In genomic region chr2:151542323-151543062, GRCm38 (mm10) we compare ENCODE assay signal across 8 mouse cellular contexts. TPM values are rescaled to one million over a fixed set of nuclear protein-coding genes. Genes with fewer than 3 reads are reported as not detected.
DNase-seq lines count a peak whose midpoint lies in the region; ATAC-seq lines count a peak whose summit lies in the region.

Gene Fkbp1a, plus strand, starts transcription at chr2:151542483.

- no peaks in the 10 kb centered on the region for H3K27me3 ChIP-seq in hindbrain, embryonic 14.5 days (ENCODE audit: control insufficient read depth, insufficient read depth, low read length)

- peaks cover 34% of the 10 kb centered on the region for H3K4me1 ChIP-seq in hindbrain, embryonic 14.5 days (replicated peaks; ENCODE audit: control insufficient read depth, insufficient read depth, low read length)

- DNase-seq in Muller cell, postnatal 12 days (ENCODE audit: inconsistent ontology term): peak; percentile 98
- peak; percentile 97 for DNase-seq in cerebellum, adult 9-10 months
- DNase-seq in frontal cortex, postnatal 25 days (ENCODE audit: low spot score in 2 of 2): peak; percentile 87 to 94
- peak; percentile 97 for DNase-seq in hindbrain, embryonic 14.5 days (ENCODE audit: low spot score)
- DNase-seq in layer of hippocampus, postnatal 36 days: peak; percentile 96
- peak; percentile 98 for DNase-seq in lung, postnatal 36 days
- peak; percentile 97 for DNase-seq in retina, postnatal 1 day
- peak; percentile 94 to 95 for DNase-seq in urinary bladder, adult 18-20 months (ENCODE audit: low spot score in 2 of 2)

- peak within 1 kb of the TSS; percentile 61 for H3K4me2 ChIP-seq in hindbrain, embryonic 14.5 days (replicated peaks)

- H3K27ac ChIP-seq in hindbrain, embryonic 14.5 days: peak within 1 kb of the TSS; percentile 84

- peaks cover 32% of the 10 kb centered on the region for H3K36me3 ChIP-seq in hindbrain, embryonic 14.5 days (replicated peaks; ENCODE audit: control insufficient read depth, insufficient read depth)

- peak within 1 kb of the TSS; percentile 93 for H3K9ac ChIP-seq in hindbrain, embryonic 14.5 days

- WGBS in hindbrain, embryonic 14.5 days: under 1% methylated on average over 76 of the region's 93 CpGs

- peak; percentile 96 for ATAC-seq in hindbrain, embryonic 14.5 days (ENCODE audit: low FRiP score)

- H3K9me3 ChIP-seq in hindbrain, embryonic 14.5 days (ENCODE audit: control insufficient read depth, low read length): no peaks in the 10 kb centered on the region

- peak within 1 kb of the TSS; percentile 94 for H3K4me3 ChIP-seq in hindbrain, embryonic 14.5 days (replicated peaks; ENCODE audit: low read length)

RNA-seq across cellular contexts. Expression of gene Fkbp1a, which starts in this region (rescaled TPM):
- 643 and 689 TPM in 2 replicates for polyA plus RNA-seq in hindbrain, embryonic 14.5 days (2014; fragmentation: Nextera tagmentation; extraction: Ambion mirVana)
- total RNA-seq in layer of hippocampus, postnatal 36 days (2021): 100 to 1,000 TPM; 926 to 966 TPM

Comparison
In these comparisons a context has a peak if more than half of its experiments do, and no peak if none do; other contexts are left out.
1. Peak in every context shown above with its lines: DNase-seq, ATAC-seq, H3K4me3 ChIP-seq and H3K27ac ChIP-seq.